Mouse (Mus musculus): ENCODE measurements around the gene Slc5a3.

The Slc5a3 gene

GRCm38 (mm10) chr16:92057852-92058643 lies at the start of gene Slc5a3, which contains the start of the genes Mrps6 and Gm49711:
Slc5a3 (plus strand) TSS chr16:92058322.
Mrps6 (plus strand) TSS chr16:92058270.
Gm49711 (plus strand) TSS chr16:92058316.
- DNase-seq (ENCODE audit: extremely low read depth, insufficient read length, low spot score), result peak; percentile 92

- DNase-seq (ENCODE audit: extremely low read depth, insufficient read length, low spot score), result peak; percentile 36
Observed at GRCm38 (mm10) chr16:92009586-92009985, 48.5 kb upstream of the Slc5a3 start.

- DNase-seq (ENCODE audit: extremely low read depth, insufficient read length, low spot score), result peak; percentile 32
Observed at GRCm38 (mm10) chr16:92016792-92017191, 41.3 kb upstream of the Slc5a3 start.

- DNase-seq (ENCODE audit: extremely low read depth, insufficient read length, low spot score), result no peak
Observed at GRCm38 (mm10) chr16:92019141-92020118, 38.7 kb upstream of the Slc5a3 start.

GRCm38 (mm10) chr16:92021656-92022400 lies 36.3 kb upstream of the Slc5a3 start:
- no peak for DNase-seq (ENCODE audit: extremely low read depth, insufficient read length, low spot score)

GRCm38 (mm10) chr16:92022494-92023283 lies 35.4 kb upstream of the Slc5a3 start:
- DNase-seq (ENCODE audit: extremely low read depth, insufficient read length, low spot score), result no peak

- DNase-seq (ENCODE audit: extremely low read depth, insufficient read length, low spot score), result no peak
Observed at GRCm38 (mm10) chr16:92033286-92033685, 24.8 kb upstream of the Slc5a3 start.

GRCm38 (mm10) chr16:92034676-92035075 lies 23.4 kb upstream of the Slc5a3 start:
- DNase-seq (ENCODE audit: extremely low read depth, insufficient read length, low spot score), result no peak

GRCm38 (mm10) chr16:92036701-92037100 lies 21.4 kb upstream of the Slc5a3 start:
- DNase-seq (ENCODE audit: extremely low read depth, insufficient read length, low spot score), result no peak

GRCm38 (mm10) chr16:92037891-92038607 lies 20.1 kb upstream of the Slc5a3 start:
- no peak for DNase-seq (ENCODE audit: extremely low read depth, insufficient read length, low spot score)

GRCm38 (mm10) chr16:92039421-92039820 lies 18.7 kb upstream of the Slc5a3 start:
- peak; percentile 34 for DNase-seq (ENCODE audit: extremely low read depth, insufficient read length, low spot score)

- no peak for DNase-seq (ENCODE audit: extremely low read depth, insufficient read length, low spot score)
Observed at GRCm38 (mm10) chr16:92039966-92040365, 18.2 kb upstream of the Slc5a3 start.

- no peak for DNase-seq (ENCODE audit: extremely low read depth, insufficient read length, low spot score)
Observed at GRCm38 (mm10) chr16:92051777-92052310, 6.3 kb upstream of the Slc5a3 start.

- DNase-seq (ENCODE audit: extremely low read depth, insufficient read length, low spot score), result no peak
Observed at GRCm38 (mm10) chr16:92052569-92052968, 5.6 kb upstream of the Slc5a3 start.

GRCm38 (mm10) chr16:92056711-92057110 lies 1.4 kb upstream of the Slc5a3 start:
- DNase-seq (ENCODE audit: extremely low read depth, insufficient read length, low spot score), result no peak

- no peak for DNase-seq (ENCODE audit: extremely low read depth, insufficient read length, low spot score)
Observed at GRCm38 (mm10) chr16:92057456-92057851, 668 bp upstream of the Slc5a3 start.

- DNase-seq (ENCODE audit: extremely low read depth, insufficient read length, low spot score), result no peak
Observed at GRCm38 (mm10) chr16:92058644-92059620, 810 bp downstream of the Slc5a3 start.

GRCm38 (mm10) chr16:92060213-92060612 lies 2.1 kb downstream of the Slc5a3 start:
- no peak for DNase-seq (ENCODE audit: extremely low read depth, insufficient read length, low spot score)
